Mouse (Mus musculus): ENCODE data around the gene Epha4. TPM values are rescaled to one million over a fixed set of nuclear protein-coding genes. Genes with fewer than 3 reads are reported as not detected.

The Epha4 gene
- polyA plus RNA-seq, 1 experiment from 2014 or later = 9.6 TPM

DNA sequence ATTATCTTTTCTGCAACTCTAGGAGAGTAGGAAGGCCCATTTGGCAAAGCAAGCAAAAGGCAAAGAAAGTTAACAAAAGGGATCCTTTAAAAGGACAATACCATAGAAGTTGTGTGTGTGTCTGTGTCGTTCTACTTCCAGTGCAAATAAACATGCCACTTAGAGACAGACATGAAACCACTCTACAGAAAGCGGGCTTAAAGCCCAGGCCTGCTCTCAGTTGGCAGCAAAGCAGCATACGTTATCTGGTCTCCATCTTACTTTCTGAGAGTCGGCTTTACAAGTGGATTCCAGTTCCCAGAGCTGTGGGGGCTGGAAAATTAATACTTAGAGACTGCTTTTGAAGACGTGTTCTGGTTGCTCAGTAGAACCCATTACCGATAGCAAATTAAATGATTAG is 87.9 kb downstream of the Epha4 start:
- Histone ChIP-seq H3K4me3 (ENCODE audit: low read depth, low read length) (no peak overlapping the region), H3K27ac (ENCODE audit: low read length) (no peak overlapping the region), H3K36me3 (ENCODE audit: insufficient read depth, low read length) (no peaks in the 10 kb centered on the region), H3K4me1 (ENCODE audit: insufficient read depth, low read depth, low read length) (peaks cover 2% of the 10 kb centered on the region; the same call in 1 of the 2 replicates), H3K9me3 (ENCODE audit: low read length) (no peaks in the 10 kb centered on the region), H3K4me2 (replicated peaks; ENCODE audit: low read depth, low read length) (no peak overlapping the region), H3K27me3 (replicated peaks; ENCODE audit: insufficient read depth, low read length) (no peaks in the 10 kb centered on the region), H3K9ac (replicated peaks; ENCODE audit: low read depth) (no peak overlapping the region)
- ATAC-seq (no peak), DNase-seq (ENCODE audit: low spot score) (peak; percentile 10)
- 41% methylated on average over 6 of the region's 6 CpGs for WGBS
- no peak for TF ChIP-seq EP300 (IDR thresholded peaks at IDR 0.05)
- no peak for TF ChIP-seq CTCF (IDR thresholded peaks at IDR 0.05)

DNA sequence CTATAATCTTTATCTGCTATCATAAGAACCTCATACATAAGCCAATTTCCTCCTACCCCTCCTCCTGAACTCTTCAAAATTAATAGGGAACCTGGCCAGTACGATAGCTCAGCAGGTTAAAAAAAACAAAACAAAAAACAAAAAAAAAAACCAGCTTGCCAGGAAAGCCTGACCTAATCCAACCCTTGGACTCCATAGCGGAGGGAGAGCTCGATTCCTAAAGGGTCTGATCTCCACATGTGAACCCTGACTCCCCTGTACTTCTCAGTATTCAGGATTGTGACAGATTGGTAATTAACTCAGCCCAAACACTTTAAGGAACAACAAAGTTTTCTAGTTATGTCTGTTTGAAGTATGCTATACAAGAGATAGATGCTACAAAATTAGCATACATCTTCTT is 89.7 kb downstream of the Epha4 start:
- no peaks in the 10 kb centered on the region for H3K9me3 ChIP-seq (ENCODE audit: low read length)
- no peak overlapping the region for H3K4me2 ChIP-seq (replicated peaks; ENCODE audit: low read depth, low read length)
- no peak overlapping the region for H3K9ac ChIP-seq (replicated peaks; ENCODE audit: low read depth)
- ATAC-seq = no peak
- DNase-seq (ENCODE audit: low spot score) = no peak
- no peak overlapping the region for H3K4me3 ChIP-seq (ENCODE audit: low read depth, low read length)
- no peaks in the 10 kb centered on the region for H3K36me3 ChIP-seq (ENCODE audit: insufficient read depth, low read length)
- TF ChIP-seq EP300 (IDR thresholded peaks at IDR 0.05) = no peak
- TF ChIP-seq CTCF (IDR thresholded peaks at IDR 0.05) = no peak
- H3K4me1 ChIP-seq (ENCODE audit: insufficient read depth, low read depth, low read length) = peaks cover 5% of the 10 kb centered on the region; the same call in 1 of the 2 replicates
- H3K27me3 ChIP-seq (replicated peaks; ENCODE audit: insufficient read depth, low read length) = no peaks in the 10 kb centered on the region
- no peak overlapping the region for H3K27ac ChIP-seq (ENCODE audit: low read length)
- WGBS = 83% methylated on average over 3 of the region's 3 CpGs

DNA sequence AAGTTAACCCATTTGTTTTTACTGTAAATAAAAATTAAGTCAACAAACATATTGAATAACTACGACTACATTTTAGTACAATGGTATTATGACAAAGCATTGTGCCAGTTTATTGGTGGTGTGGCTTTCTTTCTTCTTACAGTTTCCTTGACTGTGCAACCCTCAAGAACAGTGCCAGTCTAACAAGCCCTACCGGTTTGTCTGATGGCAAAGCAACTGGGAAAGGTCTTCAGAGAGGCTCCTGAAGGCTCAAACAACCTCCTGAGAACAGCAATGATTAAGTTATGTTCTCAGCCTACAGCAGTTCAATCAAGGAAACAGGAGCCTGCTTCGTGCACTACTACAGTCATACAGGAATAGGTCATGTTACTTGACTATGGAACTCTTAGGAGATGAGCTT is 93.8 kb downstream of the Epha4 start:
- H3K4me3 ChIP-seq (ENCODE audit: low read depth, low read length) = no peak overlapping the region
- ATAC-seq (no peak), DNase-seq (ENCODE audit: low spot score) (peak; percentile 21)
- H3K27me3 ChIP-seq (replicated peaks; ENCODE audit: insufficient read depth, low read length) = no peaks in the 10 kb centered on the region
- no peaks in the 10 kb centered on the region for H3K36me3 ChIP-seq (ENCODE audit: insufficient read depth, low read length)
- peaks cover 5% of the 10 kb centered on the region; the same call in 1 of the 2 replicates for H3K4me1 ChIP-seq (ENCODE audit: insufficient read depth, low read depth, low read length)
- 62% methylated on average over 3 of the region's 3 CpGs for WGBS
- H3K9ac ChIP-seq (replicated peaks; ENCODE audit: low read depth) = no peak overlapping the region
- H3K27ac ChIP-seq (ENCODE audit: low read length) = no peak overlapping the region
- TF ChIP-seq CTCF (IDR thresholded peaks at IDR 0.05) (no peak), EP300 (IDR thresholded peaks at IDR 0.05) (no peak)
- no peaks in the 10 kb centered on the region for H3K9me3 ChIP-seq (ENCODE audit: low read length)
- no peak overlapping the region for H3K4me2 ChIP-seq (replicated peaks; ENCODE audit: low read depth, low read length)

DNA sequence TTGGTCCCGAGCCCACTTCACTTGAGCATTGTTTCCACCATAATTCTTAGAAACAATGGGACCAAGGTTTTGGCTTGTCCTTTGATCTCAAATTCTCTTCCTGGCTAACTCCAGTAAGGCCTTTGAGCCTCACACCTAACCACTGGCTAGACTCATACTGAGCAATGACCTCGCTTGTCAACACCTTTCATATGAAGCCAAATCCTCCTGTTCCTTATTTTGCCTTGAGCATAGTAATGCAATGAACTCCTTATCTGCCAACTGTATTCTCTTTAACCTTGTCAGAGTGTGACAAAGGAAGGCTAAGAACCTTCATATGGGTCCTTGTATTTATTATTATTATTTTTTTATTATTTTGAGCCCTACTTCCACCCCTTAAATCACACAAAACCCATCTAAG is 94.5 kb downstream of the Epha4 start:
- WGBS = 78% methylated on average over 2 of the region's 2 CpGs
- Histone ChIP-seq H3K9me3 (ENCODE audit: low read length) (no peaks in the 10 kb centered on the region), H3K9ac (replicated peaks; ENCODE audit: low read depth) (no peak overlapping the region), H3K4me1 (ENCODE audit: insufficient read depth, low read depth, low read length) (peaks cover 5% of the 10 kb centered on the region; the same call in 1 of the 2 replicates), H3K27ac (ENCODE audit: low read length) (no peak overlapping the region), H3K4me3 (ENCODE audit: low read depth, low read length) (no peak overlapping the region), H3K4me2 (replicated peaks; ENCODE audit: low read depth, low read length) (no peak overlapping the region), H3K36me3 (ENCODE audit: insufficient read depth, low read length) (no peaks in the 10 kb centered on the region), H3K27me3 (replicated peaks; ENCODE audit: insufficient read depth, low read length) (no peaks in the 10 kb centered on the region)
- ATAC-seq (no peak), DNase-seq (ENCODE audit: low spot score) (no peak)
- no peak for TF ChIP-seq CTCF (IDR thresholded peaks at IDR 0.05)
- no peak for TF ChIP-seq EP300 (IDR thresholded peaks at IDR 0.05)

GRCm38 (mm10) chr1:77416872-77417271 is 98.0 kb downstream of the Epha4 start:
- Histone ChIP-seq H3K9me3 (ENCODE audit: low read length) (no peaks in the 10 kb centered on the region), H3K36me3 (ENCODE audit: insufficient read depth, low read length) (no peaks in the 10 kb centered on the region), H3K4me2 (replicated peaks; ENCODE audit: low read depth, low read length) (no peak overlapping the region), H3K4me1 (ENCODE audit: insufficient read depth, low read depth, low read length) (peaks cover 2% of the 10 kb centered on the region; the same call in 1 of the 2 replicates), H3K9ac (replicated peaks; ENCODE audit: low read depth) (no peak overlapping the region), H3K27me3 (replicated peaks; ENCODE audit: insufficient read depth, low read length) (no peaks in the 10 kb centered on the region), H3K27ac (ENCODE audit: low read length) (no peak overlapping the region), H3K4me3 (ENCODE audit: low read depth, low read length) (no peak overlapping the region)
- TF ChIP-seq CTCF (IDR thresholded peaks at IDR 0.05) (no peak), EP300 (IDR thresholded peaks at IDR 0.05) (no peak)
- 58% methylated on average over 4 of the region's 4 CpGs for WGBS
- no peak for DNase-seq (ENCODE audit: low spot score)
- ATAC-seq = no peak

DNA sequence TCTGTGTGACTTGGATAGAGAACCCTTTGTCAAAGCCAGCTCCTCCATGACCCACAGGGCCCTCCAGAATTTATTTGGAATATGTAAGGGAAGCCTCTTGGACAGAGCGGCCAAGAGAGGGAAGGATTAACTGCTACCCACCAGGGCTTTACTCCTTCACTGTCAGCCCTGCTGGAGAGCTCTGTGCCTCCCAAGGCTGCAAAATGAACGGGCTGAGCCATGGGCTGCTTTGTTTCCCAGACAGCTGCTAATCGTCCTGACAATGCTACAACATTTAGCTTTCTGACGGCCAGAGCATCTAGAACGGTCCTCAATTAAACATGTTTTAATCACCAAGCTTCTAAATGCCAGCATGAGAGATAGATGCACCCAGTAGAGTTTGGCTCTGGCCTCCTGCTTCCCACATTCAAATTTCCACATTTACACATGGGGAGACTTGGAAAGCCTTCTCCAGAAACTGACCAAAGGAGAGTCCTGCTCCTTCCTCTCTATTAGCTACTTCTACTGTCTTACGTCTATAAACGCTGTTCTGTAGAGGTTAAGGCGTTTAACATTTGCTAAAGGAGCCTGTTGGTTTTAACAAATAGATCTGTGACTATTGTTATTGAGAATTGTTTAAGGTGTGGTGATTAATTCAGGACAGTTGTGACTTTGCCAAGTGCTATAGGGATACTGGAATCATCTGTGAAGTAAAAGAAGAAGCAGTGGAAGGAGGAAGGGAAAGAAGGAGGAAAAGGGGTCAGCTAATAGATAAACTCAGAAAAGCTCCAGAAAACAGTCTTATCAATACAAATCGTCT is 101.8 kb downstream of the Epha4 start:
- H3K4me1 ChIP-seq (ENCODE audit: insufficient read depth, low read depth, low read length) = no peaks in the 10 kb centered on the region
- WGBS = 62% methylated on average over 9 of the region's 9 CpGs
- no peak overlapping the region for H3K27ac ChIP-seq (ENCODE audit: low read length)
- no peaks in the 10 kb centered on the region for H3K9me3 ChIP-seq (ENCODE audit: low read length)
- no peak for TF ChIP-seq EP300 (IDR thresholded peaks at IDR 0.05)
- TF ChIP-seq CTCF (IDR thresholded peaks at IDR 0.05) = no peak
- no peak overlapping the region for H3K4me2 ChIP-seq (replicated peaks; ENCODE audit: low read depth, low read length)
- H3K9ac ChIP-seq (replicated peaks; ENCODE audit: low read depth) = no peak overlapping the region
- ATAC-seq (no peak), DNase-seq (ENCODE audit: low spot score) (no peak)
- H3K27me3 ChIP-seq (replicated peaks; ENCODE audit: insufficient read depth, low read length) = no peaks in the 10 kb centered on the region
- no peak overlapping the region for H3K4me3 ChIP-seq (ENCODE audit: low read depth, low read length)
- no peaks in the 10 kb centered on the region for H3K36me3 ChIP-seq (ENCODE audit: insufficient read depth, low read length)
